Mouse (Mus musculus) embryonic facial prominence, embryonic 11.5 days (tissue): ENCODE measurements at regions not wholly inside any gene's neighbourhood (a gene's known extent, or its start where the extent isn't known, plus 50 kb on each side); places are given as distances from the start of the nearest gene placed in this dataset.
"Not testable (repeated sequence)": the region's sequence is repeated elsewhere in the genome, so short reads cannot be mapped to it uniquely, and the experiment has no call there.

Experiments used
- ATAC-seq: fragments of 200-750 bp; cut with Nextera tagmentation; replicated peaks from 2 replicates; pipeline ENCODE4 v1.8.0; 2017; ENCODE audit warnings: low read depth; ENCODE audit not compliant: insufficient number of reproducible peaks, low FRiP score, low TSS enrichment
- DNase-seq: peaks from one replicate; pipeline ENCODE4 v3.0.0-alpha.2; 2015; ENCODE audit warnings: low spot score
- H3K27ac ChIP-seq: fragments of 300-500 bp; sonication (generic); replicated peaks from 2 replicates; pipeline ENCODE4 v1.5.1; 2014; ENCODE audit warnings: mild to moderate bottlenecking, low read depth, low read length, control low read depth
- H3K27me3 ChIP-seq: fragments of 300-500 bp; sonication (generic); 2 replicates; pipeline ENCODE4 v1.6.1; 2014; ENCODE audit warnings: mild to moderate bottlenecking, low read length, moderate library complexity, mixed read lengths; ENCODE audit not compliant: control insufficient read depth, insufficient read depth
- H3K36me3 ChIP-seq: fragments of 300-500 bp; sonication (generic); replicated peaks from 2 replicates; pipeline ENCODE4 v1.6.1; 2014; ENCODE audit warnings: low read depth, mild to moderate bottlenecking, low read length, moderate library complexity, mixed read lengths; ENCODE audit not compliant: control insufficient read depth, insufficient read depth
- H3K4me1 ChIP-seq: fragments of 300-500 bp; sonication (generic); 2 replicates; pipeline ENCODE4 v1.6.1; 2014; ENCODE audit warnings: low read length, mixed read lengths; ENCODE audit not compliant: control insufficient read depth, insufficient read depth
- H3K4me2 ChIP-seq: fragments of 300-500 bp; sonication (generic); 2 replicates; pipeline ENCODE4 v1.6.1; 2014; ENCODE audit warnings: low read depth, mild to moderate bottlenecking, control low read depth, low read length, moderate library complexity
- H3K4me3 ChIP-seq: fragments of 300-500 bp; sonication (generic); 2 replicates; pipeline ENCODE4 v1.5.1; 2014; ENCODE audit warnings: low read depth, low read length, control low read depth
- H3K9ac ChIP-seq: fragments of 300-500 bp; sonication (generic); replicated peaks from 2 replicates; pipeline ENCODE4 v1.6.1; 2014; ENCODE audit warnings: mild to moderate bottlenecking, control low read depth, low read length
- H3K9me3 ChIP-seq: fragments of 300-500 bp; sonication (generic); replicated peaks from 2 replicates; pipeline ENCODE4 v1.6.1; 2016; ENCODE audit warnings: mild to moderate bottlenecking, low read length, inconsistent platforms, mixed read lengths; ENCODE audit not compliant: control insufficient read depth
- WGBS: fragments of 180-500 bp; shearing (Covaris S2); extraction: QIAGEN DNeasy Blood & Tissue Kit; methylation state at CpG from one replicate; pipeline ENCODE4 v1.1.7; 2014; 5-methylcytosine and 5-hydroxymethylcytosine counted together

GRCm38 (mm10) chr7:73604597-73604996 is 63.0 kb upstream of the Chd2 start:
- Histone ChIP-seq H3K27me3 (no peaks in the 10 kb centered on the region), H3K27ac (no peak overlapping the region), H3K9ac (no peak overlapping the region), H3K4me2 (no peak overlapping the region), H3K4me1 (no peaks in the 10 kb centered on the region; the same call in 1 of the 2 replicates), H3K4me3 (no peak overlapping the region), H3K9me3 (no peaks in the 10 kb centered on the region), H3K36me3 (no peaks in the 10 kb centered on the region)
- ATAC-seq (no peak), DNase-seq (no peak)
- WGBS: 68% methylated on average over 2 of the region's 2 CpGs

GRCm38 (mm10) chr7:73602815-73603551 is 61.4 kb upstream of the Chd2 start:
- no peaks in the 10 kb centered on the region for H3K9me3 ChIP-seq
- H3K27me3 ChIP-seq: no peaks in the 10 kb centered on the region
- no peaks in the 10 kb centered on the region for H3K36me3 ChIP-seq
- no peak overlapping the region for H3K4me3 ChIP-seq
- no peak for DNase-seq
- ATAC-seq: no peak
- H3K27ac ChIP-seq: no peak overlapping the region
- 53% methylated on average over 4 of the region's 4 CpGs for WGBS
- no peaks in the 10 kb centered on the region; the same call in 1 of the 2 replicates for H3K4me1 ChIP-seq
- no peak overlapping the region for H3K9ac ChIP-seq
- H3K4me2 ChIP-seq: no peak overlapping the region

- WGBS: 64% methylated on average over 2 of the region's 2 CpGs
- H3K9me3 ChIP-seq: no peaks in the 10 kb centered on the region
Observed at GRCm38 (mm10) chr7:73601336-73601735, 59.7 kb upstream of the Chd2 start.

GRCm38 (mm10) chr7:73600776-73601175 is 59.1 kb upstream of the Chd2 start:
- Histone ChIP-seq H3K4me1 (no peaks in the 10 kb centered on the region; the same call in 1 of the 2 replicates), H3K9me3 (no peaks in the 10 kb centered on the region), H3K9ac (no peak overlapping the region), H3K36me3 (no peaks in the 10 kb centered on the region), H3K4me3 (no peak overlapping the region), H3K27me3 (no peaks in the 10 kb centered on the region), H3K27ac (no peak overlapping the region), H3K4me2 (no peak overlapping the region)
- ATAC-seq (no peak), DNase-seq (no peak)
- WGBS: 91% methylated on average over 1 of the region's 1 CpGs

More at GRCm38 (mm10) chr7:73601336-73601735, 59.7 kb upstream of the Chd2 start:
- ATAC-seq (no peak), DNase-seq (no peak)
- Histone ChIP-seq H3K4me1 (no peaks in the 10 kb centered on the region), H3K4me2 (no peak overlapping the region), H3K36me3 (no peaks in the 10 kb centered on the region), H3K27ac (no peak overlapping the region), H3K9ac (no peak overlapping the region), H3K27me3 (no peaks in the 10 kb centered on the region), H3K4me3 (no peak overlapping the region)

- not testable (repeated sequence) for H3K9ac ChIP-seq
Observed at GRCm38 (mm10) chr7:73600003-73600385, 58.4 kb upstream of the Chd2 start.

GRCm38 (mm10) chr7:73599354-73600002 is 57.8 kb upstream of the Chd2 start:
- H3K4me3 ChIP-seq: no peak overlapping the region
- no peaks in the 10 kb centered on the region for H3K27me3 ChIP-seq
- no peak for ATAC-seq
- H3K36me3 ChIP-seq: no peaks in the 10 kb centered on the region
- no peak overlapping the region for H3K9ac ChIP-seq
- no peak overlapping the region for H3K4me2 ChIP-seq
- no peaks in the 10 kb centered on the region; the same call in 1 of the 2 replicates for H3K4me1 ChIP-seq
- H3K9me3 ChIP-seq: no peaks in the 10 kb centered on the region
- DNase-seq: no peak
- H3K27ac ChIP-seq: no peak overlapping the region
- 94% methylated on average over 9 of the region's 9 CpGs for whole genome bisulfite sequencing

More at GRCm38 (mm10) chr7:73600003-73600385, 58.4 kb upstream of the Chd2 start:
- WGBS: 89% methylated on average over 3 of the region's 3 CpGs
- not testable (repeated sequence) for ATAC-seq, H3K4me1 ChIP-seq, H3K27ac ChIP-seq, H3K4me3 ChIP-seq, DNase-seq, H3K36me3 ChIP-seq, H3K4me2 ChIP-seq, H3K9me3 ChIP-seq, H3K27me3 ChIP-seq

- H3K4me1 ChIP-seq: no peaks in the 10 kb centered on the region; the same call in 1 of the 2 replicates
Observed at GRCm38 (mm10) chr7:73597968-73598367, 56.3 kb upstream of the Chd2 start.

More at GRCm38 (mm10) chr7:73597968-73598367, 56.3 kb upstream of the Chd2 start:
- WGBS: 84% methylated on average over 5 of the region's 5 CpGs
- Histone ChIP-seq H3K4me3 (no peak overlapping the region), H3K9me3 (no peaks in the 10 kb centered on the region), H3K9ac (no peak overlapping the region), H3K4me2 (no peak overlapping the region), H3K36me3 (no peaks in the 10 kb centered on the region), H3K27me3 (no peaks in the 10 kb centered on the region), H3K27ac (no peak overlapping the region)
- DNase-seq: no peak
- ATAC-seq: no peak
